Comparison of ENCODE assay signal across 11 mouse cellular contexts in the genomic region with DNA sequence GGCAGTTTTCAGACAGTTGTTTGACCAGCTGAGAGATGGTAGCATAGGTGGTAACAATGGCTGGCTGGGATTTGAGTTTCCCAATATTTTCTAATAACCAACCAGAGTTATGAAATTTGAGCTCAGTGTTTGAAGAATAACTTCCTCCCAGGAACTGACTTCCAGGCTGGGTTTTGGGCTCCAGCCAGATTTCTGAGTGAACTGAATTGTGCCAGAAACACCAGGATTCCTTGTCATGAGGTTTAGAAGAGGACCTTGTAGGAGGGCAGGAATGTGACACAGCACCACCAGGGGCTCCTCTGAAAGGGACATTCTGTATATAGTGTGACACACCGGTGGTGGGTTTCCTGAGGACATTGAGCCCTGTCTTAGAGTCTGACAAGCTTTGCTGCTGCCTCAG. TPM values are rescaled to one million over a fixed set of nuclear protein-coding genes. Genes with fewer than 3 reads are reported as not detected.
DNase-seq lines count a peak whose midpoint lies in the region; ATAC-seq and TF ChIP-seq lines count a peak whose summit lies in the region.
"Had no signal": no experiment of that assay in that cellular context is flagged by ENCODE, and none has a peak within 500 bp of the region (broad histone marks: within the 10 kb centered on the region; RNA-seq: fewer than 3 reads in every experiment).

No protein-coding gene starts in this region.

- peak; percentile 17; the same call in 1 of the 2 replicates for ATAC-seq in liver, postnatal 0 days
- ATAC-seq in liver, embryonic 12.5 days, result no peak
- ATAC-seq in kidney, postnatal 0 days (replicated peaks; ENCODE audit: low FRiP score, low read depth), result no peak
- ATAC-seq: forebrain, embryonic 14.5 days had no signal

- H3K4me2 ChIP-seq in liver, postnatal 0 days (ENCODE audit: low read depth, low read length), result no peak overlapping the region
- no peak overlapping the region for H3K4me2 ChIP-seq in liver, embryonic 12.5 days
- no peak overlapping the region for H3K4me2 ChIP-seq in kidney, postnatal 0 days (ENCODE audit: low read length)

- H3K9ac ChIP-seq in liver, postnatal 0 days (replicated peaks), result no peak overlapping the region
- H3K9ac ChIP-seq in liver, embryonic 12.5 days, result no peak overlapping the region
- H3K9ac ChIP-seq in kidney, postnatal 0 days (ENCODE audit: low read depth, low read length), result no peak overlapping the region
- H3K9ac ChIP-seq: liver, embryonic 14.5 days had no signal

- peak; percentile 12 to 15 for DNase-seq in cerebellum, postnatal 10 days
- no peak for DNase-seq in cerebellum, adult 8-10 months
- peak; percentile 52 for DNase-seq in liver, postnatal 0 days
- DNase-seq in kidney, postnatal 0 days (ENCODE audit: low spot score), result peak; percentile 53
- DNase-seq in ovary, postnatal 36 days (ENCODE audit: low spot score), result peak; percentile 18
- no peak for DNase-seq in yolk sac, embryonic 10.5 days (ENCODE audit: low spot score)
- DNase-seq in left cerebral cortex, adult 8-10 months (ENCODE audit: low spot score in 2 of 2), result no peak
- DNase-seq: cerebellum, adult 9-11 months had no signal

- no peaks in the 10 kb centered on the region for H3K9me3 ChIP-seq in liver, postnatal 0 days (ENCODE audit: low read length)
- H3K9me3 ChIP-seq in liver, embryonic 12.5 days (replicated peaks), result no peaks in the 10 kb centered on the region
- no peaks in the 10 kb centered on the region for H3K9me3 ChIP-seq in kidney, postnatal 0 days (replicated peaks; ENCODE audit: low read length)

- WGBS in liver, postnatal 0 days (ENCODE audit: insufficient replicate concordance), result 81% methylated on average over 1 of the region's 1 CpGs
- WGBS in liver, embryonic 12.5 days (ENCODE audit: insufficient replicate concordance), result 75% methylated on average over 1 of the region's 1 CpGs
- WGBS in kidney, postnatal 0 days, result 53% methylated on average over 1 of the region's 1 CpGs

- no peak for TF ChIP-seq EP300 in liver, postnatal 0 days (IDR thresholded peaks at IDR 0.05; ENCODE audit: low read depth)

- H3K27ac ChIP-seq in liver, postnatal 0 days (ENCODE audit: low read depth), result no peak overlapping the region; the same call in 1 of the 2 replicates
- no peak overlapping the region for H3K27ac ChIP-seq in liver, embryonic 12.5 days
- no peak overlapping the region for H3K27ac ChIP-seq in kidney, postnatal 0 days
- H3K27ac ChIP-seq: liver, embryonic 14.5 days had no signal

- no peaks in the 10 kb centered on the region for H3K27me3 ChIP-seq in liver, postnatal 0 days (ENCODE audit: insufficient read depth, low read length)
- H3K27me3 ChIP-seq in liver, embryonic 12.5 days (replicated peaks), result no peaks in the 10 kb centered on the region
- H3K27me3 ChIP-seq in kidney, postnatal 0 days (ENCODE audit: insufficient read depth, low read length), result no peaks in the 10 kb centered on the region

- H3K36me3 ChIP-seq in liver, postnatal 0 days (replicated peaks; ENCODE audit: insufficient read depth, low read length), result no peaks in the 10 kb centered on the region
- no peaks in the 10 kb centered on the region for H3K36me3 ChIP-seq in liver, embryonic 12.5 days
- no peaks in the 10 kb centered on the region for H3K36me3 ChIP-seq in kidney, postnatal 0 days (ENCODE audit: insufficient read depth, low read length)

- no peak overlapping the region for H3K4me3 ChIP-seq in liver, postnatal 0 days (ENCODE audit: low read depth, low read length)
- no peak overlapping the region for H3K4me3 ChIP-seq in liver, embryonic 12.5 days
- no peak overlapping the region for H3K4me3 ChIP-seq in kidney, postnatal 0 days (replicated peaks; ENCODE audit: low read depth, low read length)

- H3K4me1 ChIP-seq in liver, postnatal 0 days (ENCODE audit: insufficient read depth), result peaks cover 6% of the 10 kb centered on the region
- no peaks in the 10 kb centered on the region for H3K4me1 ChIP-seq in liver, embryonic 12.5 days
- no peaks in the 10 kb centered on the region for H3K4me1 ChIP-seq in kidney, postnatal 0 days (replicated peaks; ENCODE audit: insufficient read depth, low read length)

- TF ChIP-seq CTCF in liver, postnatal 0 days (IDR thresholded peaks at IDR 0.05; ENCODE audit: low read depth), result no peak
- TF ChIP-seq CTCF in kidney, postnatal 0 days (IDR thresholded peaks at IDR 0.05; ENCODE audit: low read depth), result no peak

RNA-seq across cellular contexts. Expression of a gene that starts 36.9 kb away (rescaled TPM):
- polyA plus RNA-seq in liver, postnatal 0 days (2015; fragmentation: Nextera tagmentation; extraction: Ambion mirVana), result 12.7 and 15.1 TPM in 2 replicates
- polyA plus RNA-seq in liver, embryonic 12.5 days (2016; fragmentation: Nextera tagmentation; extraction: Ambion mirVana), result 15.7 and 17.8 TPM in 2 replicates
- 5.6 and 6.1 TPM in 2 replicates for polyA plus RNA-seq in kidney, postnatal 0 days (2015; fragmentation: Nextera tagmentation; extraction: Ambion mirVana)
- total RNA-seq in left cerebral cortex, adult 8-10 months (2022), result 1 to 10 TPM; 1.9 to 3.6 (median 2.6) TPM

Comparison
In these comparisons a context has a peak if more than half of its experiments do, and no peak if none do; other contexts are left out.
1. DNase-seq: peak in cerebellum, postnatal 10 days (2 of 2), liver, postnatal 0 days (single experiment), kidney, postnatal 0 days (single experiment) and ovary, postnatal 36 days (single experiment); none in cerebellum, adult 8-10 months (single experiment), yolk sac, embryonic 10.5 days (single experiment) and left cerebral cortex, adult 8-10 months (0 of 2).